Mouse (Mus musculus) small intestine, adult 2 months (tissue): ENCODE measurements at regions not wholly inside any gene's neighbourhood (a gene's known extent, or its start where the extent isn't known, plus 50 kb on each side); places are given as distances from the start of the nearest gene placed in this dataset.
A peak's percentile ranks its signal among the peaks of the same experiment; 100 is the strongest.

Experiments
- CTCF ChIP-seq: fragments of 200-500 bp; IDR thresholded peaks from 2 replicates; pipeline ENCODE4 v1.5.1; 2012; ENCODE audit warnings: low read depth, mild to moderate bottlenecking, control low read depth, inconsistent platforms, low read length, moderate library complexity, mixed read lengths; ENCODE audit not compliant: insufficient replicate concordance, insufficient read length; ENCODE audit errors: extremely low read depth
- POLR2A ChIP-seq: fragments of 200-500 bp; IDR thresholded peaks from 2 replicates; pipeline ENCODE4 v1.6.1; 2012; ENCODE audit warnings: low read depth, mild to moderate bottlenecking, control low read depth, inconsistent platforms, low read length, moderate library complexity

DNA sequence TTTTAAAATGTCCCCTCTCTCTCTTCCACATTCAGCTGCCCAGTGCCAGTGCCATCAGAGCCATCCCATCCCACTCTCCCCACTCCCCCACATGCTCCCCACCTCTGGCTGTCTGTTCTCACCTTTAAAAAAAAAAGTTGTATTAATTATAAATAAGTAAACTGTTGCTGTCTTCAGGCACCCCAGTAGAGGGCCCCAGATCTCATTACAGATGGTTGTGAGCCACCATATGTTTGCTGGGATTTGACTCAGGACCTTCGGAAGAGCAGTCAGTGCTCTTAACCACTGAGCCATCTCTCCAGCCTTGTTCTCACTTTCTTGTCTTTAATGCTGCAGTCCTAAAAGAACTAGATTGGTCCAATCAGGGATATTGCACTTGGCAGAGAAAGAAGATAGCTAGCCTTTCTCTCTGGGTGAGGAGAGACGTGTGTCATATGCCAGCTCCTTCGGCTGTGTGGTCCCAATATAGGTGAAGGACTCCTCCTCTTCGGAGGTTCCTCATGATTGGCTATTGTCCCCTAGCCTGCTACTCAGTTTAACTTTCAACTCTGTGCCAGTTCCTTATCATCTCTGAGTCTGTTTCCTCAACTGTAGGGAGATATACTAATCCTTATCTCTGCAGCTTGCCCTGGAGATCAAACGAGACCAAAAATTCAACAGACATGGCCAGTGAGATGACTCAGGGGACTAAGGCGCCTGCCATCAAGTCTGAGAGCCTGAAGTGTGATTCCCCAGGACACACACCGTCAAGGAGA lies 66.8 kb upstream of the Usp24 start:
- TF ChIP-seq CTCF (peak; percentile 18; the same call in 1 of the 2 replicates), POLR2A (no peak)
